Mouse (Mus musculus): ENCODE measurements at regions not wholly inside any gene's neighbourhood (a gene's known extent, or its start where the extent isn't known, plus 50 kb on each side); places are given as distances from the start of the nearest gene placed in this dataset.

DNA sequence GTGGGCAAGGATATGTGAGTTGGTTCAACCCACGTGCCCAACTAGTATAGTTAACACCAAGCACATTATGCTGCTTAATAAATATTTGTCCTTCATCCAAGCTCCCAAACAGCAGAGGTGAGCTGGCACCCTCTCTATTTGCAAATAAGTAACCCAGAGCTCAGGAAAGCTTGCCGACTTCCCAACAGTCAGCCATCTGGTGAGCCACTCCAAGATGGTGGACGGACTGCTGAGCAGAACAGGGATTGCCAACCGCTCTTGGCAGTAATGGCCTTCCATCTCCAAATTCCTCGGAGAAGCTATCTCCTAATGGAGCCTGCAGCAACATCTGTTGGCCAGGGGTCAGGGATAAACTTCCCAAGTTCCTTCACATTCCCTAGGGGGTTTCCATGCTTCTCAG is 188.2 kb downstream of the Ttc8 start:
- 0 out of 2 replicates have a peak, but pooled peaks cover 7% of the 10 kb centered on the region for H3K9me3 ChIP-seq
- no peak overlapping the region for H3K4me3 ChIP-seq
- 95% methylated on average over 5 of the region's 5 CpGs for WGBS
- no peak overlapping the region for H3K27ac ChIP-seq (replicated peaks)
- H3K4me1 ChIP-seq: no peaks in the 10 kb centered on the region
- no peak for DNase-seq (ENCODE audit: low spot score)
- no peaks in the 10 kb centered on the region for H3K36me3 ChIP-seq (replicated peaks)
- no peaks in the 10 kb centered on the region for H3K27me3 ChIP-seq (replicated peaks; ENCODE audit: low read depth, poor library complexity, severe bottlenecking)

DNA sequence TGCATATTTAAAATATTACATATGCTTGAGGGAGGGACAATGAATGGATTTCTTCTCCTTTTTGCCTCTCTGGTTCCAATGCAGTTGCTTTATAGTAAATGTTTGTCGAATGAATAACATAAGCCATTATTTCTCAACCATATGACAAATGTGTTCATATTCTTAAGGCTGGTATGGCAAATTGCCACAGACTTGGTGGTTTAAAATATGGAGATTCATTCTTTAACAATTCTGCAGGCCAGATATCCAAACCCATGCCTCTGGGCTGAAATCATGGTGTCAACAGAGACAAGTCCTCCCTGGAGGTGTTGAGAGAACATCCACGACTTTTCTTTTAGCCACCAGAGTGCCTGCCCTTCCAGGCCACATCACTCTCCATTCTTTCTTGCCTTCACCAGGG is 193.4 kb downstream of the Ttc8 start:
- DNase-seq (ENCODE audit: low spot score): no peak

DNA sequence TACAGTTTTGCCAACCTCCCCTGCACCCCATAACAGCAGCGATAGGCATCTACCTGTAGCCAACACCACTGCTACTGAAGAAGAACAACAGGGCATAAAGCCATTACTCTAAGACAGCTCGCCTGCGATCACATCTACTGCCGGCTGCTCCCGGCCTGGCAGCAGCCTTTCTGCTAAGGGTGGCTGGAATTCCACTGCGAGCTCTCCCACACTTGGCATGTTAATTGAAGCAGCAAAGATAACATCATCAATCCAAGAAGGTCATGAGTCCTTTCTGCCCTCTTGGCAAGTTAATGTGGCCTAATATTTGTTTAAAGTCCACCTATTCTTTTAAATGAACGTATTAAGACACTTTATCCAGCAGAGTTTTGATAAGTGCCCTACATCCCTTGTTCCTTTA is 196.1 kb downstream of the Ttc8 start:
- no peak for DNase-seq (ENCODE audit: low spot score)
- Histone ChIP-seq H3K27me3 (replicated peaks; ENCODE audit: low read depth, poor library complexity, severe bottlenecking) (no peaks in the 10 kb centered on the region; the same call in 1 of the 2 replicates), H3K27ac (replicated peaks) (no peak overlapping the region), H3K4me1 (peaks cover 5% of the 10 kb centered on the region; the same call in 1 of the 2 replicates), H3K36me3 (replicated peaks) (no peaks in the 10 kb centered on the region), H3K9me3 (no peaks in the 10 kb centered on the region), H3K4me3 (no peak overlapping the region)
- WGBS: 66% methylated on average over 7 of the region's 7 CpGs

More for the DNA sequence above, 193.4 kb downstream of the Ttc8 start:
- 84% methylated on average over 2 of the region's 2 CpGs for WGBS
- no peak overlapping the region for H3K4me3 ChIP-seq
- peaks cover 5% of the 10 kb centered on the region; the same call in 1 of the 2 replicates for H3K4me1 ChIP-seq
- H3K36me3 ChIP-seq (replicated peaks): no peaks in the 10 kb centered on the region
- no peak overlapping the region for H3K27ac ChIP-seq (replicated peaks)
- H3K27me3 ChIP-seq (replicated peaks; ENCODE audit: low read depth, poor library complexity, severe bottlenecking): no peaks in the 10 kb centered on the region
- no peaks in the 10 kb centered on the region for H3K9me3 ChIP-seq

DNA sequence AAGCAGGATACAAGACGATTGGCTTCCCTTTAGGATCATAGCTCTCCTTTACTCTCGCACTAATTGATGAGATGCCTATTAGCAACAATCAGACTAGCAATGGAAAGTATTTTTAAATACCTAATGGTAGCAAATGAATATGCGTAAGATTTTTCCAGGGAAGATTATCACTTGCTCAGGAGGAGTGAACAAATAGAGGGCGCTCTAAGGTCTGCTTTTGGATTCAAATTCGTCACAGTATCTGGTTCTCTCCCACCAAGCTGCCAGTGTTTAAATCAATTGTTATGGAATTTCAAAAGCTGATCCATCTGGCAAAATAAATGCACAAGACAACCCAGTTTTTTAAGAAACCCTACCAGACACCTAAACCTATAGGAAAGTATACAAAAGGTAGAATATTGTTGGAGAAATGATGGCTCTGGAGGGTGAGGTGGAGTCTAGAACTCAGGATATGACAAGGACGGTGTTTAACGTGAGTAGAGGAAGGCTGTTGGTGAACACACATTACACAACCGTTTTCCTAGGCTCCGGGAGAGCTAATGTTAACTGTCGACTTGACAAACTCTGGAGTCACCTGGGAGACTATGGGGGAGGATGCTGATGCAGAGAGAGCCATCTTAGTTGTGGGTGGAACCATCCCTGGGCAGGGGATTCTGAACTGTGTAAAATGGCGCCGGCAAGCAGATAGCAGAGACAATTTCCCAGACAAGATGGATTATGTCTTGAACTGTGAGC is 198.2 kb downstream of the Ttc8 start:
- Histone ChIP-seq H3K9me3 (no peaks in the 10 kb centered on the region), H3K4me3 (no peak overlapping the region), H3K27ac (replicated peaks) (no peak overlapping the region), H3K36me3 (replicated peaks) (no peaks in the 10 kb centered on the region), H3K4me1 (peaks cover 5% of the 10 kb centered on the region; the same call in 1 of the 2 replicates), H3K27me3 (replicated peaks; ENCODE audit: low read depth, poor library complexity, severe bottlenecking) (no peaks in the 10 kb centered on the region; the same call in 1 of the 2 replicates)
- DNase-seq (ENCODE audit: low spot score): no peak
- WGBS: 88% methylated on average over 12 of the region's 12 CpGs

DNA sequence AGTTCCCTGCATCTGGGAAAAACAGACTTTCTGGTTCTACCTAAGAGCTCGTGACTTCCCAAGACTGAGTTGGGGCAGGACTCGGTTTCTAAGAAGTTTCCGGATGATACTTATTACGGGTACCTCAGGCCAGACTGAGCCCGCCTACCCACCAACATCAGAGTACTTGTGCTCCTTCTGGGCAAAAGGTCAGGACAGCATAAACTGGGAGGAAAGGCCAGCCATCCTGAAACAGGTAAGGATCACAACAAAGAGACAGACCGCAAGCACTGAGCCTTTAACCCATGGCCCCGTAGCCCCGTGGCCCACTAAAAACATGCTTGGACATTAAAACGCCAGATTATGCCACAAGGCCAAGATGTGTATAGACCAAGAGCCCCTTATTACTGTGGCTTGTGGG is 199.6 kb downstream of the Ttc8 start:
- no peak overlapping the region for H3K27ac ChIP-seq (replicated peaks)

DNA sequence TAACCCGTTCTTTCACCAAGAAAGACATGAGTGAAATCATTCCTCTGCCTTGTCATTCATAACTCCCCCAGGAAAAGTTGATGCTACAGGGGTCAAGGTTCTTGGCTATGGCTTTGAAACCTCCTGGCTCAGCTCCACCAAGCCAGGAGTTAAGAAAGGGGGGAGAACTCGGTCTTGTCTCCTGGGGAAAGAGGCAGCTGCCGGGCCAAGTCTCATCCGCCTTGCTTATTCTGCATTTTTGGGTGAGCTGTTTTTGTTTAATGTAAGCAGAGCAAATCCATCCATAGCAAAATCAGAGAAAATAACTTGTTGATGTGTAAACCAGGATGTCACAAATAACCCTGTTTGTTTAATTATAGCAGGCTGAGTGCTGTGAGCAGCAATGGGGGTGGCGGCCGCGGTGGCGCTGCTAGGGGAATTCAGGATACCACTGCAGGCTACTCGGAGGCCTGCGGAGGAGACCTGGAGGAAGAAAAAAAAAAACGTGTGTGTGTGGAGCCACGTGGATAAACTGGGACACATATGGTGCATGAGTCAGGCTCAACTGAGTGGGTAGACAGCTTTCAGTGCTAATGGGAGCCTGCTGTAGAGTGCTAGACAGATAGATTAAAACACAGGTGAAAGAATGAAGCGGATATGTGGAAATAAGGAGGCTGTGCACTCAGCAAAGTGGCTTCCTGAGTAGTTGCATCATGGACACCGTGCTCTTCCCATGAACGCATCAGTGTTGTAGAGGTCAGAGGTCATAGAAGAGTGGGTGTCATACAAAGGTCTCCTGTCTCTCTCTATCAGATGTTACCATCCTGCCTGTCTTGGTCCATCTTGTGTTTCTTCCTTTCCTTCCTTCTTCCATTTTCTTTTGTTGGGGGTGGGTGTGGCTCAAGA is 203.5 kb downstream of the Ttc8 start:
- H3K4me3 ChIP-seq: no peak overlapping the region
- no peaks in the 10 kb centered on the region; the same call in 1 of the 2 replicates for H3K27me3 ChIP-seq (replicated peaks; ENCODE audit: low read depth, poor library complexity, severe bottlenecking)
- H3K36me3 ChIP-seq (replicated peaks): no peaks in the 10 kb centered on the region
- no peak for DNase-seq (ENCODE audit: low spot score)
- WGBS: 81% methylated on average over 15 of the region's 15 CpGs
- H3K9me3 ChIP-seq: no peaks in the 10 kb centered on the region
- no peaks in the 10 kb centered on the region for H3K4me1 ChIP-seq
- H3K27ac ChIP-seq (replicated peaks): no peak overlapping the region

More for the DNA sequence above, 199.6 kb downstream of the Ttc8 start:
- no peaks in the 10 kb centered on the region; the same call in 1 of the 2 replicates for H3K27me3 ChIP-seq (replicated peaks; ENCODE audit: low read depth, poor library complexity, severe bottlenecking)
- H3K36me3 ChIP-seq (replicated peaks): no peaks in the 10 kb centered on the region
- peaks cover 5% of the 10 kb centered on the region; the same call in 1 of the 2 replicates for H3K4me1 ChIP-seq
- no peak for DNase-seq (ENCODE audit: low spot score)
- WGBS: 88% methylated on average over 9 of the region's 9 CpGs
- H3K9me3 ChIP-seq: no peaks in the 10 kb centered on the region
- no peak overlapping the region for H3K4me3 ChIP-seq

DNA sequence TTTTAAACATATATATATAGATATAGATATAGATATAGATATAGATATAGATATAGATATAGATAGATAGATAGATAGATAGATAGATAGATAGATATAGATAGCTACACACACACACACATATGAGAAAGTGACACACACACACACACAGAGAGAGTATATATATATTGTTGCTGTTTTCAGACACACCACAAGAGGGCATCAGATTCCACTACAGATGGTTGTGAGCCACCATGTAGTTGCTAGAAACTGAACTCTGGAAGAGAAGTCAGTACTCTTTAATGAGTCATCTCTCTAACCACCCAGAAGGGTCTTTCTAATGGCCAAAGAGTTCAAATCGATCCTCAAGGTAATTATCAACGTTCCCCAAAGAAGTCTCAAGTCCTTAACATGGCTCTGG is 205.8 kb downstream of the Ttc8 start:
- no peak for DNase-seq (ENCODE audit: low spot score)
- WGBS: 92% methylated on average over 2 of the region's 2 CpGs
- Histone ChIP-seq H3K9me3 (no peaks in the 10 kb centered on the region), H3K27me3 (replicated peaks; ENCODE audit: low read depth, poor library complexity, severe bottlenecking) (no peaks in the 10 kb centered on the region; the same call in 1 of the 2 replicates), H3K4me1 (no peaks in the 10 kb centered on the region), H3K4me3 (no peak overlapping the region), H3K27ac (replicated peaks) (no peak overlapping the region), H3K36me3 (replicated peaks) (no peaks in the 10 kb centered on the region)

All from embryonic facial prominence, embryonic 10.5 days (tissue).